21 mouse cellular contexts compared by ENCODE assay signal in genomic region chr5:90790074-90790502, GRCm38 (mm10). TPM values are rescaled to one million over a fixed set of nuclear protein-coding genes. Genes with fewer than 3 reads are reported as not detected.
DNase-seq lines count a peak whose midpoint lies in the region; ATAC-seq lines count a peak whose summit lies in the region.
"Had no signal": no experiment of that assay in that cellular context is flagged by ENCODE, and none has a peak within 500 bp of the region (broad histone marks: within the 10 kb centered on the region; RNA-seq: fewer than 3 reads in every experiment).

No protein-coding gene starts in this region.

- no peak overlapping the region for H3K9ac ChIP-seq in kidney, embryonic 16.5 days (replicated peaks; ENCODE audit: low read length)
- no peak overlapping the region for H3K9ac ChIP-seq in hindbrain, embryonic 11.5 days (ENCODE audit: low read depth, low read length)
- H3K9ac ChIP-seq: heart, embryonic 13.5 days; liver, embryonic 13.5 days; stomach, embryonic 15.5 days had no signal

- peak overlapping the region; percentile 19 for H3K4me2 ChIP-seq in kidney, embryonic 16.5 days (replicated peaks; ENCODE audit: low read depth, low read length)
- no peak overlapping the region for H3K4me2 ChIP-seq in hindbrain, embryonic 11.5 days (replicated peaks; ENCODE audit: low read depth, low read length)
- H3K4me2 ChIP-seq: heart, embryonic 13.5 days; liver, embryonic 13.5 days; stomach, embryonic 15.5 days had no signal

- peak; percentile 75 for ATAC-seq in kidney, embryonic 16.5 days (ENCODE audit: low FRiP score, low TSS enrichment)
- ATAC-seq in hindbrain, embryonic 11.5 days (ENCODE audit: low FRiP score), result no peak

- no peaks in the 10 kb centered on the region for H3K9me3 ChIP-seq in kidney, embryonic 16.5 days (ENCODE audit: low read length)
- H3K9me3 ChIP-seq in hindbrain, embryonic 11.5 days (ENCODE audit: control insufficient read depth, low read length), result no peaks in the 10 kb centered on the region
- H3K9me3 ChIP-seq: heart, embryonic 13.5 days; hindbrain, embryonic 10.5 days; liver, embryonic 13.5 days; stomach, embryonic 15.5 days had no signal

- no peaks in the 10 kb centered on the region for H3K27me3 ChIP-seq in kidney, embryonic 16.5 days (ENCODE audit: insufficient read depth, low read length)
- H3K27me3 ChIP-seq in hindbrain, embryonic 11.5 days (ENCODE audit: control insufficient read depth, insufficient read depth, low read length), result no peaks in the 10 kb centered on the region
- H3K27me3 ChIP-seq: liver, embryonic 13.5 days; stomach, embryonic 15.5 days had no signal

- WGBS in kidney, embryonic 16.5 days, result 9% methylated on average over 8 of the region's 8 CpGs
- 81% methylated on average over 8 of the region's 8 CpGs for WGBS in hindbrain, embryonic 11.5 days

- no peak overlapping the region for H3K4me3 ChIP-seq in kidney, embryonic 16.5 days (ENCODE audit: low read length)
- H3K4me3 ChIP-seq in hindbrain, embryonic 11.5 days (ENCODE audit: low read depth, low read length), result no peak overlapping the region
- H3K4me3 ChIP-seq: heart, embryonic 13.5 days; hindbrain, embryonic 10.5 days; liver, embryonic 13.5 days; stomach, embryonic 15.5 days had no signal

- peak overlapping the region; percentile 70; the same call in 1 of the 2 replicates for H3K27ac ChIP-seq in kidney, embryonic 16.5 days (ENCODE audit: low read length)
- no peak overlapping the region for H3K27ac ChIP-seq in hindbrain, embryonic 11.5 days (ENCODE audit: low read depth, low read length)
- H3K27ac ChIP-seq: heart, embryonic 13.5 days; hindbrain, embryonic 10.5 days; liver, embryonic 13.5 days; stomach, embryonic 15.5 days had no signal

- H3K36me3 ChIP-seq in kidney, embryonic 16.5 days (ENCODE audit: insufficient read depth, low read length), result no peaks in the 10 kb centered on the region
- H3K36me3 ChIP-seq in hindbrain, embryonic 11.5 days (ENCODE audit: control insufficient read depth, insufficient read depth, low read length), result no peaks in the 10 kb centered on the region
- H3K36me3 ChIP-seq: heart, embryonic 13.5 days; hindbrain, embryonic 10.5 days; liver, embryonic 13.5 days; stomach, embryonic 15.5 days had no signal

- H3K4me1 ChIP-seq in kidney, embryonic 16.5 days (ENCODE audit: insufficient read depth, low read length), result peaks cover 18% of the 10 kb centered on the region
- no peaks in the 10 kb centered on the region for H3K4me1 ChIP-seq in hindbrain, embryonic 11.5 days (replicated peaks; ENCODE audit: control insufficient read depth, insufficient read depth, low read length)
- H3K4me1 ChIP-seq: liver, embryonic 13.5 days had no signal

- DNase-seq in kidney, postnatal 4 days, result no peak
- peak; percentile 50 for DNase-seq in hindlimb bud, embryonic 11.5 days (ENCODE audit: extremely low spot score, low read depth, low spot score)
- peak; percentile 65 to 74 for DNase-seq in lung, adult 18-20 months
- peak; percentile 71 for DNase-seq in lung, postnatal 36 days
- DNase-seq in MN1 (ENCODE audit: low spot score), result no peak
- DNase-seq in layer of hippocampus, postnatal 25 days (ENCODE audit: extremely low spot score in 1 of 2, low spot score in 1 of 2), result no peak
- DNase-seq in hindbrain, embryonic 11.5 days (ENCODE audit: low spot score), result no peak
- DNase-seq: cerebellum, adult 9-10 months; gastrocnemius, postnatal 14 days; layer of hippocampus, adult 9-11 months; liver, embryonic 13.5 days; spleen, adult 18-20 months had no signal

RNA-seq across cellular contexts. Expression of gene Cxcl3, which starts 4.2 kb away (rescaled TPM):
- not detected in 2 replicates for polyA plus RNA-seq in kidney, embryonic 16.5 days (2015; fragmentation: Nextera tagmentation; extraction: Ambion mirVana)
- not detected for total RNA-seq in layer of hippocampus, postnatal 25 days (2021)
- 0.17 and 0.45 TPM in 2 replicates for polyA plus RNA-seq in hindbrain, embryonic 11.5 days (2014; fragmentation: Nextera tagmentation; extraction: Ambion mirVana)
- total RNA-seq: adrenal gland, adult 8-10 months; ES-E14; gastrocnemius, postnatal 14 days; left cerebral cortex, postnatal 10 days had no signal
- polyA plus RNA-seq: heart, embryonic 13.5 days; hindbrain, embryonic 10.5 days; intestine, embryonic 14.5 days; liver, embryonic 13.5 days; stomach, embryonic 15.5 days had no signal

RNA-seq across cellular contexts. Expression of gene Cxcl15, which starts 4.2 kb away (rescaled TPM):
- 0.61 TPM in 1 of 2 replicates, not detected in the other for polyA plus RNA-seq in kidney, embryonic 16.5 days (2015; fragmentation: Nextera tagmentation; extraction: Ambion mirVana)
- not detected for total RNA-seq in layer of hippocampus, postnatal 25 days (2021)
- 0.07 and 0.11 TPM in 2 replicates for polyA plus RNA-seq in hindbrain, embryonic 11.5 days (2014; fragmentation: Nextera tagmentation; extraction: Ambion mirVana)
- total RNA-seq: adrenal gland, adult 8-10 months; ES-E14; gastrocnemius, postnatal 14 days; left cerebral cortex, postnatal 10 days; megakaryocyte-erythroid progenitor cell, adult 5-6 weeks had no signal
- polyA plus RNA-seq: hindbrain, embryonic 10.5 days; liver, embryonic 13.5 days had no signal

RNA-seq across cellular contexts. Expression of gene Pf4, which starts 17.9 kb away (rescaled TPM):
- polyA plus RNA-seq in kidney, embryonic 16.5 days (2015; fragmentation: Nextera tagmentation; extraction: Ambion mirVana), result 39.7 and 44.8 TPM in 2 replicates
- total RNA-seq in layer of hippocampus, postnatal 25 days (2021), result 1 to 10 TPM; 2.3 to 2.5 TPM
- 85.5 and 91.8 TPM in 2 replicates for polyA plus RNA-seq in hindbrain, embryonic 11.5 days (2014; fragmentation: Nextera tagmentation; extraction: Ambion mirVana)
- total RNA-seq: ES-E14 had no signal

RNA-seq across cellular contexts. Expression of gene Ppbp, which starts 21.8 kb away (rescaled TPM):
- polyA plus RNA-seq in kidney, embryonic 16.5 days (2015; fragmentation: Nextera tagmentation; extraction: Ambion mirVana), result 1.5 and 1.9 TPM in 2 replicates
- total RNA-seq in layer of hippocampus, postnatal 25 days (2021), result not detected
- polyA plus RNA-seq in hindbrain, embryonic 11.5 days (2014; fragmentation: Nextera tagmentation; extraction: Ambion mirVana), result 20.7 and 21.4 TPM in 2 replicates
- total RNA-seq: left cerebral cortex, postnatal 10 days; megakaryocyte-erythroid progenitor cell, adult 5-6 weeks had no signal

RNA-seq across cellular contexts. Expression of gene Cxcl5, which starts 30.9 kb away (rescaled TPM):
- polyA plus RNA-seq in kidney, embryonic 16.5 days (2015; fragmentation: Nextera tagmentation; extraction: Ambion mirVana), result 0.14 TPM in 1 of 2 replicates, not detected in the other
- total RNA-seq in layer of hippocampus, postnatal 25 days (2021), result under 1 TPM in 1 of 2 experiments, not detected in 1; 0.22 TPM
- 0.13 and 0.17 TPM in 2 replicates for polyA plus RNA-seq in hindbrain, embryonic 11.5 days (2014; fragmentation: Nextera tagmentation; extraction: Ambion mirVana)
- total RNA-seq: adrenal gland, adult 8-10 months; gastrocnemius, postnatal 14 days; left cerebral cortex, postnatal 10 days; megakaryocyte-erythroid progenitor cell, adult 5-6 weeks had no signal
- polyA plus RNA-seq: hindbrain, embryonic 10.5 days had no signal

Comparison
In these comparisons a context has a peak if more than half of its experiments do, and no peak if none do; other contexts are left out.
1. DNase-seq: peak in hindlimb bud, embryonic 11.5 days (single experiment), lung, adult 18-20 months (2 of 2) and lung, postnatal 36 days (single experiment); none in kidney, postnatal 4 days (0 of 2), MN1 (single experiment), layer of hippocampus, postnatal 25 days (0 of 2) and hindbrain, embryonic 11.5 days (single experiment).